Mouse (Mus musculus) CH12.LX (cell line): ENCODE results near the gene Hdac1. TPM values are rescaled to one million over a fixed set of nuclear protein-coding genes. Genes with fewer than 3 reads are reported as not detected.
A peak's percentile ranks its signal among the peaks of the same experiment; 100 is the strongest.

Source experiments
- DNase-seq: peaks from one replicate; pipeline ENCODE4 v3.0.0-alpha.2; 2013; ENCODE audit errors: extremely low read depth
- H3K27ac ChIP-seq: 2 replicates; pipeline ENCODE4 v1.5.1; 2012; ENCODE audit warnings: low read depth, mild to moderate bottlenecking, control low read depth, moderate library complexity; ENCODE audit not compliant: insufficient read depth
- H3K27me3 ChIP-seq: replicated peaks from 2 replicates; pipeline ENCODE3; 2012; ENCODE audit warnings: inconsistent platforms
- H3K36me3 ChIP-seq, 2 experiments: replicated peaks in 1 of 2; 2 replicates each; pipeline versions ENCODE3 to v1.6.1; 2012; ENCODE audit warnings: inconsistent platforms in 1 of 2, low read length in 1 of 2, mild to moderate bottlenecking in 1 of 2, mixed read lengths in 1 of 2, moderate library complexity in 1 of 2; ENCODE audit not compliant: control insufficient read depth in 1 of 2, insufficient read depth in 1 of 2
- H3K4me1 ChIP-seq, 2 experiments: 2 replicates each; pipeline ENCODE4 v1.6.1; 2012; ENCODE audit warnings: inconsistent platforms in 1 of 2, moderate library complexity in 1 of 2; ENCODE audit not compliant: insufficient read depth in 2 of 2, control insufficient read depth in 1 of 2
- H3K4me2 ChIP-seq: 2 replicates; pipeline ENCODE4 v1.6.1; 2012; ENCODE audit warnings: low read depth, mild to moderate bottlenecking, control low read depth; ENCODE audit not compliant: poor library complexity, insufficient read depth, severe bottlenecking
- H3K4me3 ChIP-seq, 3 experiments: fragments of 150-350 bp in 1 of 3; sonication (generic) in 1 of 3; replicated peaks in 1 of 3; 2 replicates each; pipeline versions ENCODE3 to v1.5.1; 2011 to 2012; ENCODE audit warnings: low read depth in 2 of 3, low read length in 2 of 3, mild to moderate bottlenecking in 2 of 3, moderate library complexity in 2 of 3, control low read depth in 1 of 3, improper control_type of control experiment in 1 of 3, inconsistent platforms in 1 of 3, mixed read lengths in 1 of 3; ENCODE audit not compliant: poor library complexity in 1 of 3
- H3K79me2 ChIP-seq: replicated peaks from 2 replicates; pipeline ENCODE4 v1.6.1; 2012; ENCODE audit warnings: mild to moderate bottlenecking, moderate library complexity; ENCODE audit not compliant: control insufficient read depth, poor library complexity, insufficient read depth, severe bottlenecking; ENCODE audit errors: extremely low read depth
- H3K9ac ChIP-seq: 2 replicates; pipeline ENCODE4 v1.6.1; 2012; ENCODE audit warnings: low read depth, mild to moderate bottlenecking, control low read depth, moderate library complexity; ENCODE audit not compliant: insufficient read depth
- H3K9me3 ChIP-seq: replicated peaks from 2 replicates; pipeline ENCODE3; 2012; ENCODE audit warnings: low read length, inconsistent platforms, mixed read lengths
- BHLHE40 ChIP-seq: IDR thresholded peaks from 2 replicates; pipeline ENCODE4 v1.6.1; 2011; ENCODE audit warnings: mild to moderate bottlenecking, low read depth, low read length, improper control_type of control experiment
- CHD1 ChIP-seq: IDR thresholded peaks from 2 replicates; pipeline ENCODE4 v1.6.1; 2012; ENCODE audit warnings: low read depth, low read length, improper control_type of control experiment, inconsistent platforms
- CHD2 ChIP-seq: IDR thresholded peaks from 2 replicates; pipeline ENCODE4 v1.6.1; 2011; ENCODE audit warnings: low read length, improper control_type of control experiment
- ELF1 ChIP-seq: IDR thresholded peaks from 2 replicates; pipeline ENCODE4 v1.6.1; 2014; ENCODE audit warnings: low read depth, mild to moderate bottlenecking, inconsistent platforms, low read length, improper control_type of control experiment
- EP300 ChIP-seq: IDR thresholded peaks from 2 replicates; pipeline ENCODE4 v1.6.1; 2011; ENCODE audit warnings: low read length, improper control_type of control experiment
- ETS1 ChIP-seq: conservative IDR thresholded peaks from 2 replicates; pipeline ENCODE4 v1.6.1; 2012; ENCODE audit warnings: low read depth, mild to moderate bottlenecking, inconsistent platforms, low read length, improper control_type of control experiment, moderate library complexity
- GABPA ChIP-seq: IDR thresholded peaks from 2 replicates; pipeline ENCODE4 v1.6.1; 2012; ENCODE audit warnings: low read depth, low read length, improper control_type of control experiment, inconsistent platforms; ENCODE audit not compliant: insufficient replicate concordance
- HCFC1 ChIP-seq: IDR thresholded peaks from 2 replicates; pipeline ENCODE4 v1.6.1; 2012; ENCODE audit warnings: low read depth, mild to moderate bottlenecking, inconsistent platforms, low read length, improper control_type of control experiment
- IRF4 ChIP-seq: IDR thresholded peaks from 2 replicates; pipeline ENCODE4 v1.6.1; 2014; ENCODE audit warnings: low read depth, mild to moderate bottlenecking, inconsistent platforms, low read length, improper control_type of control experiment
- JUND ChIP-seq: conservative IDR thresholded peaks from 2 replicates; pipeline ENCODE4 v1.6.1; 2011; ENCODE audit warnings: low read depth, low read length, improper control_type of control experiment
- MAX ChIP-seq: IDR thresholded peaks from 2 replicates; pipeline ENCODE4 v1.6.1; 2011; ENCODE audit warnings: low read length, improper control_type of control experiment
- MAZ ChIP-seq: IDR thresholded peaks from 2 replicates; pipeline ENCODE4 v1.6.1; 2012; ENCODE audit warnings: low read depth, mild to moderate bottlenecking, inconsistent platforms, low read length, improper control_type of control experiment, moderate library complexity
- MEF2A ChIP-seq: IDR thresholded peaks from 2 replicates; pipeline ENCODE4 v1.6.1; 2014; ENCODE audit warnings: low read depth, mild to moderate bottlenecking, inconsistent platforms, low read length, improper control_type of control experiment, borderline replicate concordance
- MXI1 ChIP-seq: IDR thresholded peaks from 2 replicates; pipeline ENCODE4 v1.6.1; 2011; ENCODE audit warnings: mild to moderate bottlenecking, low read depth, low read length, improper control_type of control experiment
- MYC ChIP-seq: IDR thresholded peaks from 2 replicates; pipeline ENCODE4 v1.6.1; 2011; ENCODE audit warnings: low read depth, mild to moderate bottlenecking, improper control_type of control experiment, low read length
- NELFE ChIP-seq: IDR thresholded peaks from 2 replicates; pipeline ENCODE4 v1.6.1; 2011; ENCODE audit warnings: low read depth, low read length, improper control_type of control experiment
- NRF1 ChIP-seq: IDR thresholded peaks from 2 replicates; pipeline ENCODE4 v1.6.1; 2014; ENCODE audit warnings: low read depth, mild to moderate bottlenecking, inconsistent platforms, low read length, improper control_type of control experiment, moderate library complexity
- PAX5 ChIP-seq: IDR thresholded peaks from 2 replicates; pipeline ENCODE4 v1.6.1; 2012; ENCODE audit warnings: low read length, inconsistent platforms, mixed read lengths
- POLR2A ChIP-seq: IDR thresholded peaks from 2 replicates; pipeline ENCODE4 v1.6.1; 2011; ENCODE audit warnings: low read depth, mild to moderate bottlenecking, improper control_type of control experiment, low read length
- POLR2AphosphoS2 ChIP-seq: IDR thresholded peaks from 2 replicates; pipeline ENCODE4 v1.6.1; 2011; ENCODE audit warnings: low read depth, low read length, improper control_type of control experiment
- RAD21 ChIP-seq: IDR thresholded peaks from 2 replicates; pipeline ENCODE4 v1.6.1; 2011; ENCODE audit warnings: low read depth, mild to moderate bottlenecking, low read length, improper control_type of control experiment, moderate library complexity
- RCOR1 ChIP-seq: conservative IDR thresholded peaks from 2 replicates; pipeline ENCODE4 v1.6.1; 2012; ENCODE audit warnings: low read depth, mild to moderate bottlenecking, inconsistent platforms, low read length, improper control_type of control experiment
- SIN3A ChIP-seq: IDR thresholded peaks from 2 replicates; pipeline ENCODE4 v1.6.1; 2012; ENCODE audit warnings: low read length, improper control_type of control experiment, inconsistent platforms
- SMC3 ChIP-seq: IDR thresholded peaks from 2 replicates; pipeline ENCODE4 v1.6.1; 2011; ENCODE audit warnings: low read depth, low read length, improper control_type of control experiment
- TBP ChIP-seq: conservative IDR thresholded peaks from 2 replicates; pipeline ENCODE4 v1.6.1; 2011; ENCODE audit warnings: low read depth, low read length, improper control_type of control experiment
- UBTF ChIP-seq: IDR thresholded peaks from 2 replicates; pipeline ENCODE4 v1.6.1; 2012; ENCODE audit warnings: low read depth, mild to moderate bottlenecking, inconsistent platforms, low read length, improper control_type of control experiment, moderate library complexity
- USF1 ChIP-seq: IDR thresholded peaks from 2 replicates; pipeline ENCODE4 v1.6.1; 2014; ENCODE audit warnings: low read depth, mild to moderate bottlenecking, inconsistent platforms, low read length, improper control_type of control experiment
- USF2 ChIP-seq: conservative IDR thresholded peaks from 2 replicates; pipeline ENCODE4 v1.6.1; 2011; ENCODE audit warnings: low read depth, low read length, improper control_type of control experiment
- ZKSCAN1 ChIP-seq: IDR thresholded peaks from 2 replicates; pipeline ENCODE4 v1.6.1; 2012; ENCODE audit warnings: low read depth, inconsistent platforms, low read length, improper control_type of control experiment, borderline replicate concordance
- ZMIZ1 ChIP-seq: IDR thresholded peaks from 2 replicates; pipeline ENCODE4 v1.6.1; 2012; ENCODE audit warnings: low read depth, mild to moderate bottlenecking, inconsistent platforms, low read length, improper control_type of control experiment
- ZNF384 ChIP-seq: IDR thresholded peaks from 2 replicates; pipeline ENCODE4 v1.6.1; 2012; ENCODE audit warnings: low read depth, low read length, improper control_type of control experiment, inconsistent platforms
- dilution Hi-C: fragments of 300-500 bp; cut with MboI; formaldehyde crosslinking; loops from 2 replicates; pipeline ENCODE4 v1.14.3; 2020; ENCODE audit warnings: low sequenced_read_pairs; ENCODE audit not compliant: extremely low pct_unique_long_range_greater_than_20kb, extremely low pct_ligation_motif_present
- in situ Hi-C: fragments of 300-500 bp; cut with MboI; formaldehyde crosslinking; loops from 3 replicates; pipeline ENCODE4 v1.14.3; 2019; ENCODE audit warnings: low sequenced_read_pairs, low pct_ligation_motif_present, low pct_unique_long_range_greater_than_20kb, mixed read lengths
- polyA plus RNA-seq: library from polyadenylated mRNA; unstranded; fragments of >175 nt; gene quantifications from 2 replicates; pipeline ENCODE4 v1.2.1, GENCODE M21; 2012; ENCODE audit warnings: low read depth; ENCODE audit not compliant: insufficient read length
- total RNA-seq, 2 experiments: library from RNA; depleted of rRNA; stranded (reverse); fragments of 300-350 nt in 1 of 2; fragments of >200 nt in 1 of 2; gene quantifications; 2 replicates each; pipeline ENCODE4 v1.2.3; 2012 to 2014

Gene Hdac1
- total and polyA plus RNA-seq, 3 experiments, result 71.7 to 231 (median 106) TPM

DNA sequence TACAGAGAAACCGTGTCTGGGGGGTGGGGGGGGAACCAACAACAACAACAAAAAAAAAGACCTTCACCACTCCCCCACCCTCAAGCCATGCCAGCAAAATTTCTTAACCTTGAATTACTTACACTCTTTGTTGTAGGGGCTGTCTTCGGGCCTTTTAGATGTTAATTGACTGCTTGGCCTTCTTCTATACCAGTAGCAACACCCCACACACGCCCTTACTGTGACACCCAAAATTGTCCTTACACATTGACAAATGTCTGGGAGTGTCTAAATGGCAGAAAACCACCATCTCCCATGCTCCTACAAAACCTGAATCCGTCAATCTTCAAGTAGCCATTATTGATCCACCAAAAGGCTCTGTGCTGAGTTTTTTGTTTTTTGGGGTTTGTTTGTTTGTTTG is 1.6 kb upstream of the Hdac1 start:
- H3K36me3 ChIP-seq, result peaks cover 12 to 22% of the 10 kb centered on the region in 2 experiments
- no peak overlapping the region for H3K4me2 ChIP-seq
- no peak for DNase-seq
- H3K9ac ChIP-seq, result no peak overlapping the region
- H3K27ac ChIP-seq, result no peak overlapping the region
- peaks cover 2 to 22% of the 10 kb centered on the region in 2 experiments; a peak in 2 of 4 replicates for H3K4me1 ChIP-seq
- H3K9me3 ChIP-seq, result no peaks in the 10 kb centered on the region
- no peak overlapping the region for H3K4me3 ChIP-seq
- in situ Hi-C loops (no loop called here), dilution Hi-C loops (no loop called here)
- no peaks in the 10 kb centered on the region for H3K27me3 ChIP-seq
- peaks cover 33% of the 10 kb centered on the region for H3K79me2 ChIP-seq
- no peak for TF ChIP-seq RAD21
- no peak for TF ChIP-seq ETS1
- TF ChIP-seq CHD1, result no peak
- TF ChIP-seq SMC3, result no peak
- no peak for TF ChIP-seq PAX5
- no peak for TF ChIP-seq TBP

DNA sequence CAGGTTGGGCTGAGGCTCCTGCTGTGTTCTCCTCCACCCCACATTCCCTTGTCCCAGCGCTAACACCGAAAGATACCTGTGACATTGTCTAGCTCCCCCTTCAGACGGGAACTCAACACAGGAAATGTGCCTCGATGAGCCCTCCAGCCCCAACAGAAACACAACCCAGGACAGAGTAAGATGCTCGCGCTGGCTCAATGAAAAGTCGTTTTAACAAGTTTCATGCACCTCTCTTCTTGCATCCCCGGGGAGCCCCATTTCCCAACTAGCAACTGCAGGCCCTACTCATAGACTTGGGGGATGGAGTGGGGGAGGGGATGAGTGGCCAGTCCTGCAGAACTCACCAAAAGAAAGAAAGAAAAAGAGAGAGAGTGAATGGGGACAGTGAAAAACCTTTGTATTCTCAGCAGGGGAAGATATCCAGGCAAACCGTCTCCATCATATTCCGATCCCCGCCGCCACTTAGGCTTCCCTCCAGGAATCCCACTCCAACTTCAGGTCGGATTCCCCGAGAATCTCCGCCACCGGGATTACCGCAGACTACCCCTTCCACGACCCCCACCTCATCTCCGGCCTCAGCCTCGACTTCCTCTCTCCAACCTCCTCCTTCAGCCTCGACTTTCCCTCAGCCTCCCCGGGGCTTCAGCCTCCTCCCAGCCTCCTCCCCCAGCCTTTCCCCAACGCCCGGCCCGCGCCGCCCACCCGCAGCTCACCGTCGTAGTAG is 483 bp downstream of the Hdac1 start:
- H3K4me1 ChIP-seq, result peaks cover 2 to 42% of the 10 kb centered on the region in 2 experiments; a peak in 2 of 4 replicates
- no peaks in the 10 kb centered on the region for H3K9me3 ChIP-seq
- peak; percentile 61 for DNase-seq
- peak overlapping the region; percentile 67 for H3K27ac ChIP-seq
- H3K79me2 ChIP-seq, result peaks cover 53% of the 10 kb centered on the region
- peaks cover 10 to 33% of the 10 kb centered on the region in 2 experiments for H3K36me3 ChIP-seq
- H3K27me3 ChIP-seq, result no peaks in the 10 kb centered on the region
- dilution Hi-C loops (no loop called here), in situ Hi-C loops (no loop called here)
- H3K4me2 ChIP-seq, result peak overlapping the region; percentile 98
- peak overlapping the region; percentile 96 to 100 (median 98) for H3K4me3 ChIP-seq
- peak overlapping the region; percentile 98 for H3K9ac ChIP-seq
- no peak for TF ChIP-seq MAZ
- TF ChIP-seq ZNF384, result no peak
- TF ChIP-seq ZMIZ1, result no peak; the same call in 1 of the 2 replicates
- TF ChIP-seq USF2, result no peak
- peak; percentile 32; the same call in 1 of the 2 replicates for TF ChIP-seq IRF4
- TF ChIP-seq UBTF, result no peak
- no peak for TF ChIP-seq BHLHE40
- no peak for TF ChIP-seq PAX5
- peak; percentile 38; the same call in 1 of the 2 replicates for TF ChIP-seq CHD1
- peak; percentile 55 for TF ChIP-seq ELF1
- TF ChIP-seq ETS1, result no peak
- no peak; the same call in 1 of the 2 replicates for TF ChIP-seq POLR2AphosphoS2
- TF ChIP-seq RCOR1, result no peak
- TF ChIP-seq ZKSCAN1, result no peak
- TF ChIP-seq SMC3, result 0 out of 2 replicates have a peak, but pooled peaks have one; percentile 10
- TF ChIP-seq MEF2A, result no peak; the same call in 1 of the 2 replicates
- no peak for TF ChIP-seq MYC
- TF ChIP-seq GABPA, result no peak
- TF ChIP-seq JUND, result no peak
- TF ChIP-seq MAX, result no peak; the same call in 1 of the 2 replicates
- peak; percentile 53; the same call in 1 of the 2 replicates for TF ChIP-seq MXI1
- peak; percentile 25; the same call in 1 of the 2 replicates for TF ChIP-seq HCFC1
- TF ChIP-seq RAD21, result no peak; the same call in none of the 2 replicates
- TF ChIP-seq SIN3A, result peak; percentile 65
- no peak for TF ChIP-seq EP300
- no peak for TF ChIP-seq NRF1
- no peak for TF ChIP-seq USF1
- TF ChIP-seq NELFE, result no peak
- TF ChIP-seq POLR2A, result no peak
- TF ChIP-seq CHD2, result peak; percentile 74
